Mouse (Mus musculus) urinary bladder, postnatal 36 days (tissue): Measurements from ENCODE around the gene Olfr70.

ENCODE experiments used
- DNase-seq, 2 experiments: peaks; one replicate each; pipeline ENCODE4 v3.0.0; 2022; ENCODE audit warnings: low spot score in 2 of 2, mixed read lengths in 1 of 2

Gene Olfr70

GRCm38 (mm10) chr4:43700707-43701106, at the start of gene Olfr70:
Gene Olfr70, minus strand, starts transcription at chr4:43700807.
- DNase-seq: no peak

DNA sequence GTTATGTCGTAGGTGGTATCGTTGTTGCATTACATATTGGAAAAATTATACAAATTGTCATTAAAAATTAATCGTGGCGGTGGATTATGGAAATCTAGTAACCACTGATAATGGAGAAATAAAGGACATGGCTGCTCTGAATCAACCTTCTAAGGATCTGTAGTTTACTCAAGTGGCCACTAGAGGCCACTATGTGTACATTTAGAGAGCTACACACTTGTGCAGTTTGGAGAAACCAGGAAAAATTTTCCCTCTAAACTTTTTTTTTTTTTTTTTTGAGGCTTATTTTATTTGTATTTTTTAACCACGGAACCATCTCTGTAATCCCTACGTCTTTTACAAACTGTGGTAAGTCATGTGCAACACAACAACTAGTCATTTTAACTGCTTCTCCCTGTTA, 44.6 kb upstream of the Olfr70 start:
- no peak for DNase-seq

DNA sequence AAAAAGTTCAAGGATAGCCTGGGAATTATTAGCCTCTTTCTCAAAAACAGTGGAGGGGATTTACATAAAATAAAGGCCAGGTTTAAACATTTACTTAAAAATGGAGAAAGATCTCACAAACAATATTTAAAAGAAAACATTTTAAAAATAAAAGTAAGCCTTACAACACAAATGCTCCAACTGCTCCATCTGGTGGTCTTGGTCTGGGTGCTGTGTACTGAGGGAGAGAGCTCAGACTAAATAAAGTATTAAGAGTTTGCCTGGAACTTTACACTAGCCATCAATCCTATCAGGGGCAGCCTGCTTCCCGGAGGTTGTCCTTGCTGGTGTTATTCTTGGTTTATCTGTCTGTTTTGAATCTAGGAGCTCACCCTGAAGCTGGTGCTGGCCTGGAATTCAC, 42.5 kb upstream of the Olfr70 start:
- no peak for DNase-seq

- no peak for DNase-seq
Measured at GRCm38 (mm10) chr4:43742637-43743036, 42.0 kb upstream of the Olfr70 start.

DNA sequence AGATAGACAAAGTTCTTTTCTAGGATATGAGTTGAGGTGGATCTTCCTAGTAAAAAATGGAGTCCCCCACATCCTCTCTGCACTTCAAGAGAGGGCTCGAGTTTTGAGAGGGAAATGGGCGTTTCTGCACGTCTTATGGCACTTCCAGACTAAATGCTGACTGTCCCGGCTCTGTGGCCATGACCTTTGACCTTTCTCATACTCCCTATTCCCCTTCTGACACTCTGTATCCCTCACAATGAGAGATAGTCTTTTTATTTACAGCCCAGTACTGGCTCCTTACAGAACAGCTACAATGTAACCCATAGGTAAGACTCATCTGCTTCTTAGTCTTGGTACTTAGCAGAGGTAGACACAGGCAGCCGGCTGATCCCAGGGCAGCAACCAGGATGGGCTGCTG, 40.9 kb upstream of the Olfr70 start:
- DNase-seq: no peak

DNA sequence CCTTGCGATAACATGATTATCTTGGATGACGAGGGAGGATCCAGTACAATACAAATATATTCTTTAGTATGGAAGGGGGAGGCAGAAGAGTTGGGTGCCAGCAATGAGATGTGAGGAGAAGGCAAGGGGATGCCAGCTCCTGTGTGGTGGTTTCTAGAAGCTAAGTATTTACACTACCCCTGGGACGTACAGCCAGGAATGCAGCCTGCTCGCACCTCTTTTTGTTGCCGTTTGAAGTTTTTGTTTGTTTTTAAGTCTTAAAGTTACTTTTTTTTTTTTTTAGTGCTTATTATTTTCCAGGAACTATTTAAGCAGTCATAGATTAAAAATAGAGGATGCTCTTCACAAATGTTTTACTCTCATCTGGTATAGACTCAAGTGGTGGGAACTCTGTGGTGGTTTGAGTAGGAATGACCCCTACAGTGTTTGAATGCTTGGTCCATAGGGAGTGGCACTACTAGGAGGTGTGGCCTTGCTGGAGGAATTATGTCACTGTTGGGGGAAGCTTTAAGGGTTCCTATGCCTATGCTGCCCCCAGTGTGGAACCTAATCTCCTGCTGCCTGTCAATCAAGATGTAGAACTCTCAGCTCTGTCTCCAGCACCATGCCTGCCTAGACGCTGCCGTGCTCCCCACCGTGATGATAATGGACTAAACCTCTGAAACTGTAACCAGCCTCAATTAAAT, 38.5 kb upstream of the Olfr70 start:
- no peak for DNase-seq

DNA sequence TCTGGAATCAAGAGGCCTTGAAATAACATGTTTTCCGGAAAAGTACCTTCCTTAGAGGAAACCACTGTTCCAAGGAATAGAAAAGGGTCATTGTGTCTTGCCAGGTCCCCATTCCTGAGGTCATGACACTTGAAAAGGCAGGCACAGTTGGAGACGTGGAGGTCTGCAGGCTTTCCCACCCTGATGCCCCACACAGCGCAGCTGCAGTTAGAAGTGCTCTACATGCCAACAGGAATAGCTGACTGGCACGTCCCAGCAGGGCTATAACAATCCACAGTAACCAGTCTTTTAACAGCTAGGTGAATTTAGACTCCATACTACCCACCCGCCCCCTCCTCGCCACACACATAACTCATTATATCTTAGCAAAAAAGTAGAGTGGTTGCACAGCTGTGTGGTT, 36.5 kb upstream of the Olfr70 start:
- DNase-seq: no peak

DNA sequence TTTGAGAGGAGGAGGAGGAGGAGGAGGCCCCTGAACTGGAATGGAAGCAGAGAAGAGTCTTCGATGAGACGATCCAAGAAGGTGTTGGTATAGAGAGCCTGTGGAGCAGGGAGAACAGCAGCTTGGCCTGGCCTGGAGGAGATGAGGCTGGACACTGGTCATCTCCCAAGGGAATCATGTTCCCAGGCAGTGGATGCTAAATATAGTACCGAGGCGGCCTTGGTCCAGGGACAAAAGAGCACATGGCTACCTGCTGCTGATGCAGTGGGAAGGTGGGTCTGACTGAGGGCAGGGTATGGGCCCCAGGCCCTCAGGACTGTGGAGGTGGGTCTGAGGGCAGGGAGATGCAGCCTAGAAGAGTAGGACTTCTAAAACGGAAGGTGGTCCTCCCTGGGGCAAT, 32.6 kb upstream of the Olfr70 start:
- DNase-seq: no peak

GRCm38 (mm10) chr4:43732171-43732570, 31.6 kb upstream of the Olfr70 start:
- no peak for DNase-seq

GRCm38 (mm10) chr4:43730750-43731297, 30.2 kb upstream of the Olfr70 start:
- DNase-seq: peak in 1 of 2 experiments; percentile 15

DNA sequence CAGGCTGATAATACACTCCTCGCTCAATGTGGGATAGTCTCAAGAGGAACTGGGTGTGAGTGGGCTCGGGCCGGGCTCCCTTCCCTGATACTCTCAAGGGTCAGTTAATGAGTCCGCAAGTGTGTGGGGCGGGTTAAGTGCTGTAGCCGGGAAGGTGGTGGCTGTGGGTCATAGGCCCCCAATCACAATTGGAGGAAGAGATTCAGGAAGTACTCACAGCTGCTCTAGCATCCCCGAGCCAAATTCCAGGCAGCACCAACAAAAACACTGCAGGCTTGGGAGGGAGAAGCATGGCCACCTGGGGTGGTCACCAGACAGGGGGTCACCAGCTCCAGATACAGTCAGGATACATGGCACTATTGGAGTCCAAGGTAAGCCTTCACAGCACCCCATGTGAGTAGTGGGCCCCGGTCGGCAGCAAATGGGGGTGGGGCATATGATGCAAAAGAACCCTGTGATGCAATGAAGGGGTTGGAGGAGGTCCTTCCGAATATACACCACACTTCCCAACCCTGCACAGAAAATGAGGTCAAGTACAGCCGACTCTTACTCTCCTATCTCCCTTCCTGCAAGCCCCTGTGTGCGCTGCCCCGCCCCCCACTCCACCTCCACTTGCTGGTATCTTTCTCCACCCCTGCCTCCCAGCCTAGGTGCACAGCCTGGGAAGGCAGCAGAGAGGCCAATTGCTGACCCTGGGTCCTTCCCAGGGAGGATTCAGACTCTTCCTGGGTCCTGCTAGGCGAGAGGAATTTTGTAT, 29.4 kb upstream of the Olfr70 start, which contains the start of gene Spaar:
Spaar (plus strand) TSS at position 241 of the 757 bp plus-strand sequence.
- peak in 1 of 2 experiments; percentile 52 for DNase-seq

- no peak for DNase-seq
Measured at GRCm38 (mm10) chr4:43729126-43729525, 28.5 kb upstream of the Olfr70 start.

GRCm38 (mm10) chr4:43728576-43728954, 28.0 kb upstream of the Olfr70 start:
- DNase-seq: peak; percentile 61 to 80

GRCm38 (mm10) chr4:43727718-43728575, 27.3 kb upstream of the Olfr70 start:
- no peak for DNase-seq

GRCm38 (mm10) chr4:43726995-43727394, 26.4 kb upstream of the Olfr70 start, which contains the start of gene Hrct1:
Gene Hrct1, plus strand, starts transcription at chr4:43727188.
- peak; percentile 61 to 86 for DNase-seq

DNA sequence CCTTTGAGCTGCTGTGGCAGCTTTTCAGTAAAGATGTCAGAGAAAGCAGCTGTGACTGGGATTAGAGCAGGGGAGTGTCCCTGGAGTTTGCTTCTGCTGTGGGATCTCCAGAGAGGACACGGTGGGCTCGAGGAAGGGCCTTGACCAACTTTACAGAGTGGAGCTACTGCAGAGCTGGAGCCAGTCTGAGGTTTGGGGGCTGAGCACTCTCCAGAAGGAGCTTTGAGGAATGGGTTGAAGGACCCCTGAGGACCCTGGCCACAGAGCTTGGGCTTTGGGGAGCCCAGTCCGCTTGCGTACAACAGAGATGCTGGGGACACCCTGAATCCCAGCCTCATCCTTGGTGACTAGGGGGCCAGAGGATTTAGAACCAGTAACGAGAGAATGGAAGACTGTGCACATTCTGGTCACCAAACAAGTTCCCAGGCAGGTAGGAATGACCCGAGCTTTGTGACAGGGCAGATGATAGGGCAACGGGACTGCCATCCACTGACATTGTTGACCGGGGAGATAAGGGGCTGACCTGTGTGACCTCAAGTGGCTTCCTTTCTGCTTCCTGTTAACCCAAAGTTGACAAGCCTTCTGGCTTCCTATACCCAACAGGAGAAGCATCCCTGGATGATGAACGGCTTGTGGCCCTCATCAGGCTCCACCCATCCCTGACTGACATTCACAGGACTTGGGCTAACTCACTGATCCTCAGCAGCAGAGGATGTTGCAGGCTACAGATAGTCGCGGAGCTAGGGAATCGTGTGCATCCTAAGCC, 25.8 kb upstream of the Olfr70 start:
- peak in 1 of 2 experiments; percentile 15 for DNase-seq

GRCm38 (mm10) chr4:43724764-43725163, 24.2 kb upstream of the Olfr70 start:
- peak; percentile 25 to 54 for DNase-seq

DNA sequence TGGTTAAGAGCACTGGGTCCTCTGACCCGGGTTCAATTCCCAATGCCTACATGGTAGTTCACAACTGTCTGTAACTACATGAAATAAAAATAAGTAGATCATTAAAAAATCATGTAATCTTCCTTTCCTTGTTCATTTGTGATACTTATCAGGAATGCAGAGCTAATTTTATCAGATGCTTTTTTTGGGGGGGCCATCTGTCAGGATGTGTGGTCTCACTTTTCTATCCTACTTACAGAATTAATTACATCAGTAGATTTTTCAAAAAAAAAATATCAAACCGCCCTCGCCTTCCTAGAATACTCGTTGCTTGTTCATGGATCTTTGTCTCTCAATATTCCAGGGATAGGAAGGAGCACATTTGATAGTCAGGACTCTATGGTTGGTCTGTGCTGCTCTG, 21.6 kb upstream of the Olfr70 start:
- no peak for DNase-seq

- no peak for DNase-seq
Measured at GRCm38 (mm10) chr4:43720491-43721228, 20.1 kb upstream of the Olfr70 start.

- DNase-seq: no peak
Measured at GRCm38 (mm10) chr4:43713652-43714219, 13.1 kb upstream of the Olfr70 start.
